Mouse (Mus musculus) layer of hippocampus, adult 9-11 months (tissue): ENCODE measurements around the gene Mink1.

ENCODE experiments used
- DNase-seq: peaks from one replicate; pipeline ENCODE4 v3.0.0; 2022

Gene Mink1

GRCm38 (mm10) chr11:70638714-70639278 is 76.1 kb downstream of the Mink1 start, which contains the start of gene Gp1ba:
Gene Gp1ba (plus strand): TSS chr11:70639122.
- no peak for DNase-seq

GRCm38 (mm10) chr11:70639976-70640375 is 77.3 kb downstream of the Mink1 start:
- no peak for DNase-seq

GRCm38 (mm10) chr11:70641241-70641640 is 78.6 kb downstream of the Mink1 start:
- DNase-seq, result no peak

DNA sequence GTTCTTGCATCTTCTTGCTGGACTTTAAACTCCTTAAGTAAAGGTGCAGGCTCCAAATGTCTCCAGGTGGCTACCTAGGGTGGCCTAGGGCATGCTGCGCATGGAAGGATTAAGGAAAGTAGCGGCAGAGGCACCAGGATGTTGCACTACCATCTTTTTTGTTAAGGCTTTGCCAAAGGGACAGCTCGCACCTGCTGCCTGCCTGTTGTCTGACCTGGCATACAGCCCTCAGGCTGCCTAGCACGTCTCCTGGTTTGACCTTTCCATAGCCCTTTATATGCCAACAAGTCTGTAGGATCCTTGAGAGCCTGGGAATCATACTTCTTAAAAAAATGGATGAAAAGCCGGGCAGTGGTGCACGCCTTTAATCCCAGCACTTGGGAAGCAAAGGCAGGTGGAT is 80.4 kb downstream of the Mink1 start:
- DNase-seq, result no peak

- no peak for DNase-seq
Measured at GRCm38 (mm10) chr11:70644564-70645103, 82.0 kb downstream of the Mink1 start.

- no peak for DNase-seq
Measured at GRCm38 (mm10) chr11:70645461-70646258, 83.0 kb downstream of the Mink1 start.

- DNase-seq, result no peak
Measured at GRCm38 (mm10) chr11:70646259-70646555, 83.5 kb downstream of the Mink1 start.

DNA sequence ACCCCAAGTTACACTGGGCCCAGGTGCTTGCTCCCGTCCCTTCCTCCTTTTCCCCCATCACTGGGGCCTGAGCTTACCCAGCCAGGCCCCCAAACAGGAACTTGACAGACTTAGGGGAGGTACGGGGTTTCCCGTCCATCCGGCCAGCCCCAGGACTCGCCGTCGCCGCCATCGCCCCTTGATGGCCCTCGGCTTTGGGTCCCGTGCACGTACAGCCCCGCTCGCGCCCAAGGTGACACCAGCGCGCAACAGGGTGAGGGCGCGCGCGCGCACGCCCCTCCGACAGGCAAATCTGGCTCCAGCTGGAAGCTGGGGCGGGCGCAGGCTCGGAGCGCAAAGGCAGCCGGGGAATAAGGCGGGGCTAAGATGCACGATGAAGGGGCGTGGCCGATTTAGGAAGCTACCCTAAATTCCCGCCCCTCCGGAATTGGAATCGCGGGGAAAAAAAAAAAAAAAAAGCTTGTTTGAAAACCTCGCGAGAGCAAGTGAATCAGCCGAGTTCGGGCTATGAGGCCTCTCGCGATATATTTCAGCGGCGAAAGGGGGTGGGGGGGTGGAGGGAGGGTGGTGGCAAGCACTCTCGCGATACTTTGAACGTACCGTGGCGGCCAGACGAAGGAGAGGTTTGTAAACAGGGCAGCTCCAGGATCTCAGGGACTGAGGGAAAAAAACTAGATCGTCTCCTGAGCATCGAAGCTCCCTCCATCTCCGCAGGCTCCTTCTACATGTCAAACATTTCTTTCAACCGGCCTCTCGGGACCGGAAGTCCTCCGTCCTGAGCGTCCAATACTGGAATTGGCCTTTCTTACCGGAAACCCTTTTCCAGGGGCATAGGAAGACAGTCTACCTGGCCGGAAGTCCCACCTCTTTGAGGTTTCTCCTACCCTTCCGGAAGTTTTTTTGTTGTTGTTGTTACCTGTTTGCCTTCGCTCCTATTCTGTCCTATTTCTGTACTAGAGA is 84.3 kb downstream of the Mink1 start, which contains the start of the genes Rnf167 and Slc25a11:
TSS of gene Rnf167 (plus strand) at position 545 of the 960 bp plus-strand sequence.
TSS of gene Slc25a11 (minus strand) at position 789 of the 960 bp plus-strand sequence.
- DNase-seq, result peak; percentile 97

- DNase-seq, result no peak
Measured at GRCm38 (mm10) chr11:70647716-70648420, 85.2 kb downstream of the Mink1 start.

GRCm38 (mm10) chr11:70648512-70648911 is 85.8 kb downstream of the Mink1 start:
- no peak for DNase-seq

DNA sequence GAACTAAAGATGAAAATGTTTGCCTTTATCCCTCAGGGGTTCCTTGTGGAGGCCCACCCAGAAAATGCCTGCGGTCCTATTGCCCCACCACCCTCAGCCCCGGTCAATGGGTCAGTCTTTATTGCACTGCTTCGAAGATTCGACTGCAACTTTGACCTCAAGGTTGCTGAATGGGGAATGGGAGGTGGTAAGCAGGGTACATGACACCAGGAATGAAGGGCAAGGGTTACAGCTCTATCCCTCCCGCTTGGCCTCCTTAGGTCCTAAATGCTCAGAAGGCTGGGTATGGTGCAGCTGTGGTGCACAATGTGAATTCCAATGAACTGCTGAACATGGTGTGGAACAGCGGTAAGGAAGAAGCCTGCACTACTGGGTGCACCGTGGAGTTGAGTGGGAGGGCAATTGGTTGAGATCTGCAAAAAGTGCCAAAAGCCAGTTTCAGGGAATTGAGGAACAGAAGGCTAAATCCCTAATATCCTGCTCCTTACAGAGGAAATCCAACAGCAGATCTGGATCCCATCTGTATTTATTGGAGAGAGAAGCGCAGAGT is 86.6 kb downstream of the Mink1 start:
- no peak for DNase-seq

DNA sequence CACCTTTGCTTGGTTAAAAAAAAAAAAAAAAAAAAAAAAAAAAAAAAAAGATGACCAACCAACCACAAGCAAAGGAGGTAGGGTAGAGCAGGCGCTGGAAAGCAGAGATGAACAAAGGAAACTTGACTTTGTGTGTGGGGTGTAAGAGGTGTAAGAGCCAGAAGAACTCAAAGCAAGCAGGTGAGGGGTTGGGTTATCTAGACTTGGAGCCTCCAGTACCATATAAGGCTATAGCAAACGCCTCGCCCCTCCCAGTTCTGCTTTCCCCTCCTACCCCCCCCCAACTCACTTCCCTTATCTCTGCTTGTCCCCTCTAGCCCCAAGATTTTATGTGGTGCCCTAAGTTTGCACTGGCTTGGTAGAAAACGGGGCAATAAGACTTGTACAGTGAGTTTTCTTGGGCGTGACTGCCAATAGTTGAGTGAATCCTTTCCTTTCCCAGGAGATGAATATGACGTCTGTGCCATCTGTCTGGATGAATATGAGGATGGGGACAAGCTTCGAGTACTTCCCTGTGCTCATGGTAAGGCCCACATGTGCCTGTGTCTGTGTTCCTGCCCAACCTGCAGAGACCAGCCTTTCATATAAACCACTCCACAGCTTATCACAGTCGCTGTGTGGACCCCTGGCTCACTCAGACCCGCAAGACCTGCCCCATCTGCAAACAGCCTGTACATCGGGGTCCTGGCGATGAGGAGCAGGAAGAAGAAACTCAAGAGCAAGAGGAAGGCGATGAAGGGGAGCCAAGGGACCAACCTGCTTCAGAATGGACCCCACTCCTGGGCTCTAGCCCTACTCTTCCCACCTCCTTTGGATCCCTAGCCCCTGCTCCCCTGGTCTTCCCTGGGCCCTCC is 87.9 kb downstream of the Mink1 start:
- DNase-seq, result peak; percentile 16

DNA sequence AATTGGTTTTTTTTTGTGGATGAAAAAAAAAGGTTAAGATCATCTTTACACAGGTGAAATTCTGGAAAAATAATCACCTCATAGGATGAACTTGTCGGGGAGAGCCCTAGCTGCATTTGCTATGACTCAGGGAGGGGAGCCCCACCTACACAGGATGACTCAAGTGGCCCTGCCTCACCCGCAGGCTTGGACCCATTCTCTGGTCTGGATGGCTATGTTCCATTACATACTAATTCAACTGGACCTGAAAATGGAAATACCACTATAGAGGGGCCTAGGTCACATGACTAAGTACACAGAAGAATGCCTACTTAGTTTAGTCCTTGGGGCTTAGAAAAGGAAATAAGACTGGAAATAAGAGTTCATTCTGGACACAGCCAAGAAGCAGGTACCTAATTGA is 88.7 kb downstream of the Mink1 start:
- peak; percentile 2 for DNase-seq

- DNase-seq, result peak; percentile 14
Measured at GRCm38 (mm10) chr11:70652029-70652883, 89.6 kb downstream of the Mink1 start.

GRCm38 (mm10) chr11:70652884-70653344 is 90.2 kb downstream of the Mink1 start:
- no peak for DNase-seq

DNA sequence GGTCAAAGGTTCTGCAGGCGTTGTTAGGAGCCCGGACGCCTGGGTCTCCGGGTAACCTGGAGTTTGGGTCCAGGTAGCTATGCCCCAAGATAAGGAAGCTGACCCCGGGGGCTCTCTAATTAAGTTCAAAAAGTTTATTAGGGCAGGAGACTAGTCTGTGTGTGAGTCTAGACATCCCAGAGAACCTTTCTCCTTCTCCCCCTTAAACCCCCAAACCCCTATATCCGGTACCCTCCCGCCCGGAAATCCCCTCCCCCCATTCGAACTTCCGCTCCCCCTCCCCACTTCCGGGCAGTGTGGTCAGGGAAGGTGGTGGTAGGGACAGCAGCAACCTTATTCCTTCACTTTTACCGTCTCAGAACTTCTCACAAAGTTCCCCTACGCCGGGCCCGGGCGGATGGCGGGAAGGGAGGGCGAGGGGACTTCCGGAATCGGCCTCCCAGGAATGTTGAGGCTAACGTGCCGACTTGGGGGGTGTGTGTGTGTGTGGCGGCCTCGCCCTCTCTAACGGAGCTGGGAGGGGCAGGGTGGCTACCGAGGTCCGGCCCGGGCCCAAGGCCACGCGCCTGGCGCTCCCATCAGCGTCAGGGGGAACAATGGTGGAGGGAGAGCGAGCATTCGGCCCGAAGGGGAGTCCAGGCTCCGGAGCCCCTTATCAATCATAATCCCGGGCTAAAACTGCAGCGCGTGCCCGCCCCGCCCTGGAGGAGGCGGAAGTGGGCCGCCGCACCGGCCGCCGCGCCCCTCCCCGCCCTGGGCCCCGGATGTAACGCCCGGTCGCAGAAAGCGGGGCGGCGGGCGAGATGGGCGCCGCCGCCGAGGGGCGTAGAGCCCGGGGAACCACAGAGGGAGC is 90.9 kb downstream of the Mink1 start:
- peak; percentile 44 for DNase-seq

DNA sequence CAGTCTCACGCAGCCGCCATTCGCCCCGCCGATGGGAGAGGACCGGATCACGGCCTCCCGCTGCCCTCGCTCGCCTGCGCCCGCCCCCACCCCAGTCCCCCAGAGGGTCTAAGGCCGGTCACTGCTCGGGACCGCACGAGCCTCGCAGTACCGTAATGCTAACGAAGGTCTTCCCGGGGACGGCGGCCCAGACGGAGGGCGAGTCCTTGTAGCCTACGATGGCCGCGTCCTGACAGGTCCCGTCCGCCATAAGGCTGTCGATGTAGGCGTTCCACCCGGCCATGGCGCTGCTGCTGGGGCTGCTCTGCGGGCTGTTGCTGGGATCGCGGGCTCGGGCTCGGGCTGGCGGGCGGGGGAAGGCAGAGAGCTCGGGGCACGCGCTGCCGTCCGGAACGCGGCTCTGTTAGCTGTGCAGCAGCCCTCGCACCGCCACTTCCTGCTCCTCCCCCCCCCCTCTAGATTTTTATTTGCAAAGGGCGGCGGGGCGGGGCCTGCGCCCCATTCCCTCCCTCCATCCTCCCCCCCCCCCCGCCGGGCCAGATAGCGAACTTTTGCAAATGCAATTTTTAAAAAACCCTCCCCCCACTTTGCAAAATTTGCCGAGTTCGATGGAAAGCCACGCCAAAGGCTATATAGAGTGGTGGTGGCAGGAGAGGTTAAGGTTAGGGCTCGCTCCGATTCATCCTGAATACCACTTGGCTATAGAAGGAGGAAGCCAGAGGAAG is 91.7 kb downstream of the Mink1 start, which contains the start of gene Pfn1:
TSS of gene Pfn1 (minus strand) at position 447 of the 725 bp plus-strand sequence.
- peak; percentile 77 for DNase-seq
